Mouse (Mus musculus) adrenal gland, adult 18-20 months (tissue): ENCODE measurements at regions not wholly inside any gene's neighbourhood (a gene's known extent, or its start where the extent isn't known, plus 50 kb on each side); places are given as distances from the start of the nearest gene placed in this dataset.

ENCODE experiments used
- DNase-seq, 2 experiments: peaks; one replicate each; pipeline ENCODE4 v3.0.0; 2021 to 2022; ENCODE audit warnings: low spot score in 2 of 2

DNA sequence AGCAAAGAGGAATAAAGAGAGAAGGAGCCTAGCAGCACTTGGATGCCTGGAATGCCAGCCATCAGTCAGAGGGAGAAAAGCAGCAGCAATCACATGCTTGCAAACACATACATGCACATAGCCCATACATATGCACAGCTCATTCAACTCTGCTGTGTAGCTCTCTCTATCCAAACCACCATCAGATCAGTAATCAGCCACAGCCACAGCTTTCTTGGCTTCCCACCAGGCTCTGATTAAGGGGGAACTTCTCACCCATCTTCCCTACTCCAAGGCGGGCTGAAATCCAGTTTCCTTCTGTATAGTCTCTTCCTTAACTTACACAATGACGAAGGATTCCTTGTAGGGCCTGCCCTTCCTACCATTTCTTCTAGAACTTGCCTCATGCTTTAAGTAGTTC lies 229.8 kb upstream of the Ncam1 start:
- no peak for DNase-seq

DNA sequence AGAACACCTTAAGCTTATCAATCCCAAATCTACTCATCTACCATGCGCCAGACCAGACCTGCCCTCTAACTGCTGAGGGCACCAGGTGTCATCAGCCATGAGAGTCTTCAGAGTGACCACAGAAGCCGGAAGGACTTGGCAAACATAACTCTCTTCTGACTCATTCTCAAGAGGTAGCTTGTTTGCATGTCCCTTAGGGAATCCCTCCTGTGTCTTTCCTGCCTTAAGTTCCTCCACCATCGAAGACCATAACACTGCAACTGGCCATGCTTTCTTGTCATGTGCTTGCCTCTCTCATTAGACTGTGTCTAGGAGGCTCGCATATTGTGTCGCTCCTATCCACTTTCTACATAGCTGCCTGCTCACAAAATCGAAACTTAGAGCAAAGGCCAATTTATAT lies 226.1 kb upstream of the Ncam1 start:
- DNase-seq = no peak

DNA sequence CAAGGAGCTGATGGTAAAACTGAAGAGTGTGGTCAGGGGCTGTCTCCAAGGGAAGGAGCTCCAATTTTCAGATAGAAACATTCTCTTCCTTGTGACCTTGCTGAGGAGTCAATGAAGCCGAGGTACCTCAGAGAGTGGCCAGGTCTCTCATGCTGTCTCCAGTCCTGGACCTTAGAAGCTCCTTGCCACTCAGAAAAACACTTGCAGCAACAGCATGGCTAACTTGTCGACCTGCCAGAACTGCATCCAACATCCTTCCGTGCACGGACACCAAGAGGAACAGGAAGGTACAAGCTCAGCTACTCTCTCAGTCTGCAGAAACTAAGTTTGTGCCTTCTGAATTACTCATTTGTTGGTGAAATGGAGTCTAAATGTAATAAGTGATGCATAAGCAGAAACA lies 214.9 kb upstream of the Ncam1 start:
- no peak for DNase-seq

DNA sequence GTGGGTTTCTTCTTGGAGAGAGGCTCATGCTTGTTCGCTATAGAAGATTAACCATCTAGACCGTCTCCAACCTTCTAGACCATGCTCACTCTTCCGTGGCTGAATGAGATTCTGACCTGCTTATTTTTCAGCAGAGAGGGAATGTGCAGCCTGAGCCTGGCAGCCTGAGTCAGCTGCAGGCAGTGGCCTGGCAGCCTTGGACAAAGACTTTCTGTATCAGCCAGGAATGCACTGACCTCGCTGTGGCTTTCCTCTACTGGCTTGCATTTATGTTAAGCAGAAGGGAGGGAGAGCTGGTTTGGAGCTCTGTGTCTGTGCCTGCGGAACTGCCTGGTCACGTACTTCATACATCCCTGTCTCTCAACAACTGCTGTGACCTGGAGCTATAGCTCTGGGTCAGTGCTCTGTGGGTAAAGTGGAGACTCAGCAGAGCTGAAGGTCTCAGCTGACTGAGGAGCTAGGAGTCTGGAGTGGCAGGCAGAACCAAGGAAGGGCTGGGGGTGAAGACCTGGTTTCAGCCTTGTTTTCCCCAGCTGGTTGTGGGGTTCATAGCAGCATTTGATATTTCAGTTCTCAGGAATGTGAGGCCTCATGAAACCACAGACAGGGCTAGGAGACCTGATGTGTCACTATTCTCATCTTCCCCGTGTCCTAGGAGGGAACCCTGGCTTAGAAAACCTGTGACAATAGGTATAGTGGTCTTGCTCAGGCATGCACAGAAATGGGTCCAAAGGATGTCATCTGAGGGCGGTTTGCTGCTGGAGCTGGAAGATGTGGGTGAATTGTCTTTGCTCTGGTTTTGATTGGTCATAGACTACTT lies 207.2 kb upstream of the Ncam1 start:
- DNase-seq = peak in 1 of 2 experiments; percentile 25

DNA sequence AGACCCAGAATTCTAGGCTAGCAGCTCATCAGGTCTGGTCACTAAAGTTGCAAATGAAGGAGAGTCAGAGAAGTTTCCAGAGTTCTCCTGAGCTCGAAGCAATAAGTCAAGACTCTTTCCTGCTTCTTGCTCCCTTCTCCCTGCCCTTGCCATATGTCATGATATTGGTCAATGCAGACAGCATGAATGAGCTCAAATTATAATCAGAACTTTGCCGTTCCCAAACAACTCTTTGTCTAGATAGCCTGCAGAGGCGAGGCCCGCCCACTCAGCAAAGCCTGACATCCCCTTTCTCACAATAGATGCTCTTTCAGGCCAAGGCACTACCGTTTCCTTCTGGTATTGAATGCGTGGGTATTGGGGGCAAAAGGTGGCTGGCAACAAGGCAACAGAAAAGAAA lies 204.0 kb upstream of the Ncam1 start:
- DNase-seq = no peak

DNA sequence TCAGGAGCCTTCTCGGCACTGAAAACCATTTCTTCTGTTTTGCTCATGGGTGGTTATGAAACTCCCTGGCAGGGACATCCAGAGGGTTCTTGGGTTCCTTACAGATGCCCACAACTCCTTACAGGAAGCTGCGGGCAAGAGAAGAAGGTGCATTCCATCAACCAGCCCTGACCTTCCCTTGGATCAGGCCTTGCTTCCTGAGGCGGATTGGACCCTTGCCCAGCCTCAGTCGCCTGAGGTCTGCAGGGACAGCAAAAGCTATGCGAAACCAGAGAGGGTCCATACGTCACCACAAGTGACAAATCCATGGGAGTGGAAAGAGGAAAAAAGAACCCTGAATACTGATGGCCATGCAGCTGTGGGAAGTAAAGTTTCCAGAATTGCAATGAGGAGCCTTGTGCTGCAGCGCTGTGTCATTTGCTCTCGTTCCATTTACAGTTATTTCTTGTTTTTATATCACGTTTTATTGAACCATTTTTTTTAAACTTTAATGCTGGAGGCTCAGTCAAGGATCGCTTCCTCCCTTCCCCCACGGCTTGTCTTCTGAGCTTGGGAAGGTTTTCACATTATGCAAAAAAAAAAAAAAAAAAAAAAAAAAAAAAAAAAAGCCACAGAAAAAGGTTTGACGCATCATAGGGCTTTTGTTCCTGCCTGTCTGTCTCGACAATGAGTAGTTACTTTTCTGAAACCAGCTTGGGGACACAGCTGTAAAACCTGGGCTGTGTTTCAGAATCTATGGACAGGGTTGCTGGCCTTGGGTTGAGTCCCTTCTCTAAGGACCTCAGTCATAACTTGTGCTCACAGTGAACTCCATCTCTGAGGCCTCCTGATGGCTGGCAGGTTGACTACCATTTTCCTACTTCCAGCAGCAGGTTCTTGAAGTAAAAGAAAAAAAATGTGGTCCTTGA lies 202.0 kb upstream of the Ncam1 start:
- DNase-seq = no peak

DNA sequence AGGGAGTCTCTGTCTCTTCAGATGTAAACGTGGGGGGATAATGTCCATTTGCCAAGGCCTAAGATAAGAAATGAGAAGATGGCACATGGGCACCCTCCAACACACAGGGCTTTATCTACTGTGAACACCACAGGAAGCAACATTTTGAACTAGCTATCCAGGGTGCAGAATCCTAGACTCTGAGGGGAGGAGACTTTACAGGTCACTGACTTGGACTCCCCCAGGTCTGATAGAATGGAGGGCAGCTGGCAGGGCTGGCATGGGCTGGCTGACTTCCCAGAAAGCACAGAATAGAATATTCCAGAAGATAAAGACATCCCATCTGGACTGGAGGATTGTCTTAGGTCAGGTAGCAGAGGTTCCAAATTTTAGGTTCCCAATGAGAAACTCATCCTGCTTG lies 201.2 kb upstream of the Ncam1 start:
- no peak for DNase-seq

DNA sequence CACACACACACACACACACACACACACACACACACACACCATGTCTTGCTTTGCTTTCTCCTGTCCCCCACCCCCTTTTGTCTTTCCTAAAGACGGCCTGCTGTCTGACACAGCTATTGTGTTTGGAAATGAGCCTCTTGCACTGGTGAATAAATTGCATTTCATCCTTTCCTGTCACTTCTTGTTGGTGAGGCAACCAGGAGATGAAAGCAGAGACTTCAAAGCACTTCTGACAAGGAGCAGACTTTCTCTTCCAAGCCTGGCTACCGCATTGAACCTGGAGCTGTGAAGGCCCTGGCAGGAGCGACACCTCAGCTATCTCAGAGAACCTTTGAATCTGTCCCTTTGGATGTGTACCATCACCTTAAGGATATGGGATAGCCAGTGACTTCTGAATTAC lies 199.4 kb upstream of the Ncam1 start:
- no peak for DNase-seq

DNA sequence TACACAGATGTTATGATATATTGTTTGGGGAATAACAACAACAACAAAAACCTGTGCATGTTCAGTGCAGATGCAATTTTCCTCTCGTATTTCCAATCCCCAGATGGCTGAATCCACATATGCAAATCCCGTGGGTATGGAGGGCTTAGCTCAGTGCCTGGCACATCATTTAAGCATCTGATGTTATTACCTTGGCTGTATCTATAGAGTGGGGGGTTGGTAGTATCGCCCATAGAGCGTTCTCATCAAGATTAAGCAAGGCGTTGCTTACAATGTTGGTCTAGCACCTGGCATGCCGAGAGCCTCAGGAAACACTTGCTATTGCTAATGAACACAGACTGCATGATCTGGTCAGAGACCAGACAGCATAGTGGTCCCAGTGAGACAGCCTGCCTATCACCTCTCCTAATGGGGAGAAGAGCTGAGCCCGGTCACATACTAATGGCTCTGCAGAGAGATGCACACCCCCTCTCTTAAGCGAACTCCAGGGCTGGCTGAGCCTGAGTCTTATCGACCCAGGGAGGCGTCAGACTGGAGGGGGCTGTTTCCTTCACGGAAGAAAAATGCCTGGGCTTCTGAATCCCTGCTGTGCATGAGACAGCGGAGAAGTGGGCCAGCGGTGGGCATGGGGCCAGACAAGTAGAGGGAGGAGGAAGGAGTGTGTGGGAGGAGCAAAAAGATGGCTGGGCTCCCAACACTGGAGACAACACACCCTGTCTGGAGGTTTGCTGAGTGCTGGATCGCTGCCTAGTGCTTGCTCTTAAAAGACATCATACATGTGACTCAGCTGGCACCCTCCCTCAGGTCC lies 190.9 kb upstream of the Ncam1 start:
- peak; percentile 72 to 78 for DNase-seq

GRCm38 (mm10) chr9:49988064-49988463 lies 189.3 kb upstream of the Ncam1 start:
- DNase-seq = no peak

GRCm38 (mm10) chr9:49987481-49987880 lies 188.8 kb upstream of the Ncam1 start:
- DNase-seq = no peak

- DNase-seq = peak in 1 of 2 experiments; percentile 34
Measured at GRCm38 (mm10) chr9:49980344-49981207, 181.9 kb upstream of the Ncam1 start.

GRCm38 (mm10) chr9:49975938-49976671 lies 177.4 kb upstream of the Ncam1 start:
- peak; percentile 34 to 51 for DNase-seq

DNA sequence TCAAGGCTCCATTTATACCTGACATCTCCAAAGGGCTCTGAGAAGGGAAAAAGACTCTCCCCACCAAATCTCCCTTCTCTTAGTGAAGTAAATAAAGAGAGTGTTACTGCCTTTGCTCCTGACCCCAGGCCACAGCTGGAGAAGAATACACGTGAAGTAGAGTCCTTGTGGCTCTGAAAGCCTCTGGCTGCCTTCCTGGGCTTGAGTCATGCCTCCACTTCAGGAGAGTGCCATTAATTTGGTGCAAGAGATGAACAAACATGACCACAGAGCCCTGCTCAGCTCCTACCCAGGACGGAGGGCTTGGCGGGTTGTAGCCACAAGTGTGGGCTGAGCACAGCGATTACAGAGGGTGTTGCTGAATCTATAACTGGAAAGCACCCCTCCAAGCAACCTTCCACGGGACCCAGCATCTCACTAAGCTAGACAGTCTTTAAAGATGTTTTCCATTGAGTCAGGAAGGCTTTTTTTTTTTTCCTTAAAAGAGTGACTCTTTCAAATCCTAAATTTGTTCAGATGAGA lies 175.3 kb upstream of the Ncam1 start:
- peak in 1 of 2 experiments; percentile 12 for DNase-seq

DNA sequence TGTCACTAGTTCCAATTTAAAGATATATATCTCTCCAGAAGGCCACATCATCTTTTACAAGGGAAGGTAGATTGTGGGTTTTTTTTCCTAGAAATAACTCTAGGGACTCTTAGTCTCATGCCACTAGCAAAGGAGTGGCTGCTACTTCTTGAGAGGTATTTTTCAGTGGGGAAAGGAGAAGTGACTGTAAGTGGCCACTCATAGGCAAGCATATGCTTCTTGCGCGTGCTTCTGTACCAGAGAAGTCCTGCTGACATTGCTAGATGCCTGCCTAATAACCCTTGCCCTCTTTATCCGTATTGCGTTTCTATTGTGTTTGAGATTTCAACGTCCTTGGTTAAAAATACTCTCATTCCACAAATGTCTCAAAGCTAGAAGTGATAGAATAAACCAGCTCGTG lies 170.7 kb upstream of the Ncam1 start:
- DNase-seq = no peak

DNA sequence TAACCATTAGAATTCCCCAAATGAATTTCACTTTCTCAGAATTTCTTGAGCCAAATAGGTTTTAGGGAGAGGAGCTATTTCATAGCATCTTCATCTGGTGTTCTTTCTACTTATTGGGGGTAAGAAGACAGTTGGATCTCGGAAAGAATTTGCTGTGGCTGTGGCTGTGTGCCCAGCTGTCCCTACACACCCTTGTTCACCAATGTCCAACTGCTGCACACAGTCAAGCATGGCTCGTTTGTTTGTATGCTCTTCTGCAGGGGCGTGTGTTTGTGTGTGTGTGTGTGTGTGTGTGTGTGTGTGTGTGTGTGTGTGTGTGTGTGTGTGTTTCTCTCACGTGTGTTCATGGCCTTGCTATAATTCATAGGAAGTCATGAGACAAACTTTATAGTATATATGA lies 165.9 kb upstream of the Ncam1 start:
- no peak for DNase-seq

GRCm38 (mm10) chr9:49962561-49963071 lies 163.9 kb upstream of the Ncam1 start:
- no peak for DNase-seq

GRCm38 (mm10) chr9:49961965-49962364 lies 163.2 kb upstream of the Ncam1 start:
- DNase-seq = peak; percentile 18 to 28

GRCm38 (mm10) chr9:49961329-49961728 lies 162.6 kb upstream of the Ncam1 start:
- no peak for DNase-seq
